Mouse (Mus musculus): ENCODE measurements around the gene Hmcn2. TPM values are rescaled to one million over a fixed set of nuclear protein-coding genes. Genes with fewer than 3 reads are reported as not detected.

The Hmcn2 gene
- polyA plus RNA-seq, 2 experiments, result 0.23 to 0.70 TPM

GRCm38 (mm10) chr2:31282266-31282665, 31.9 kb upstream of the Hmcn2 start:
- no peak overlapping the region for H3K27ac ChIP-seq (replicated peaks; ENCODE audit: low read depth, low read length)
- WGBS, result 59% methylated on average over 7 of the region's 7 CpGs
- no peak for TF ChIP-seq POLR2A (IDR thresholded peaks at IDR 0.05; ENCODE audit: borderline replicate concordance, extremely low read depth, insufficient read depth, insufficient read length)
- H3K4me3 ChIP-seq (replicated peaks; ENCODE audit: low read length), result no peak overlapping the region
- peaks cover 57% of the 10 kb centered on the region for H3K36me3 ChIP-seq (ENCODE audit: control insufficient read depth, insufficient read depth, low read length)
- ATAC-seq (ENCODE audit: low FRiP score, low read depth) (no peak), DNase-seq (ENCODE audit: low spot score) (no peak)
- H3K4me2 ChIP-seq (replicated peaks; ENCODE audit: low read depth, low read length, severe bottlenecking), result no peak overlapping the region
- no peaks in the 10 kb centered on the region for H3K27me3 ChIP-seq (ENCODE audit: control insufficient read depth, insufficient read depth, low read length)
- H3K4me1 ChIP-seq (ENCODE audit: control insufficient read depth, insufficient read depth, low read length), result no peaks in the 10 kb centered on the region
- no peaks in the 10 kb centered on the region for H3K9me3 ChIP-seq (ENCODE audit: control insufficient read depth, low read length)
- H3K9ac ChIP-seq (ENCODE audit: low read depth, low read length, severe bottlenecking), result no peak overlapping the region

- Histone ChIP-seq H3K27me3 (ENCODE audit: control insufficient read depth, insufficient read depth, low read length) (no peaks in the 10 kb centered on the region), H3K4me3 (replicated peaks; ENCODE audit: low read length) (no peak overlapping the region), H3K9ac (ENCODE audit: low read depth, low read length, severe bottlenecking) (no peak overlapping the region), H3K4me2 (replicated peaks; ENCODE audit: low read depth, low read length, severe bottlenecking) (no peak overlapping the region), H3K27ac (replicated peaks; ENCODE audit: low read depth, low read length) (no peak overlapping the region), H3K36me3 (ENCODE audit: control insufficient read depth, insufficient read depth, low read length) (peaks cover 59% of the 10 kb centered on the region), H3K9me3 (ENCODE audit: control insufficient read depth, low read length) (no peaks in the 10 kb centered on the region), H3K4me1 (ENCODE audit: control insufficient read depth, insufficient read depth, low read length) (no peaks in the 10 kb centered on the region)
- WGBS, result 92% methylated on average over 12 of the region's 12 CpGs
- ATAC-seq (ENCODE audit: low FRiP score, low read depth) (no peak), DNase-seq (ENCODE audit: low spot score) (no peak)
- TF ChIP-seq POLR2A (IDR thresholded peaks at IDR 0.05; ENCODE audit: borderline replicate concordance, extremely low read depth, insufficient read depth, insufficient read length), result no peak
Observed at GRCm38 (mm10) chr2:31282880-31283279, 31.3 kb upstream of the Hmcn2 start.

- Histone ChIP-seq H3K27me3 (ENCODE audit: control insufficient read depth, insufficient read depth, low read length) (no peaks in the 10 kb centered on the region), H3K4me1 (ENCODE audit: control insufficient read depth, insufficient read depth, low read length) (no peaks in the 10 kb centered on the region), H3K9ac (ENCODE audit: low read depth, low read length, severe bottlenecking) (no peak overlapping the region), H3K4me3 (replicated peaks; ENCODE audit: low read length) (no peak overlapping the region), H3K9me3 (ENCODE audit: control insufficient read depth, low read length) (no peaks in the 10 kb centered on the region), H3K27ac (replicated peaks; ENCODE audit: low read depth, low read length) (no peak overlapping the region), H3K4me2 (replicated peaks; ENCODE audit: low read depth, low read length, severe bottlenecking) (no peak overlapping the region), H3K36me3 (ENCODE audit: control insufficient read depth, insufficient read depth, low read length) (peaks cover 69% of the 10 kb centered on the region)
- 90% methylated on average over 5 of the region's 5 CpGs for WGBS
- no peak for TF ChIP-seq POLR2A (IDR thresholded peaks at IDR 0.05; ENCODE audit: borderline replicate concordance, extremely low read depth, insufficient read depth, insufficient read length)
- ATAC-seq (ENCODE audit: low FRiP score, low read depth) (no peak), DNase-seq (ENCODE audit: low spot score) (no peak)
Observed at GRCm38 (mm10) chr2:31284531-31284930, 29.7 kb upstream of the Hmcn2 start.

GRCm38 (mm10) chr2:31291421-31291820, 22.8 kb upstream of the Hmcn2 start:
- Histone ChIP-seq H3K27ac (replicated peaks; ENCODE audit: low read depth, low read length) (no peak overlapping the region), H3K9me3 (ENCODE audit: control insufficient read depth, low read length) (no peaks in the 10 kb centered on the region), H3K4me1 (ENCODE audit: control insufficient read depth, insufficient read depth, low read length) (no peaks in the 10 kb centered on the region), H3K4me3 (replicated peaks; ENCODE audit: low read length) (no peak overlapping the region), H3K9ac (ENCODE audit: low read depth, low read length, severe bottlenecking) (no peak overlapping the region), H3K36me3 (ENCODE audit: control insufficient read depth, insufficient read depth, low read length) (peaks cover 52% of the 10 kb centered on the region), H3K27me3 (ENCODE audit: control insufficient read depth, insufficient read depth, low read length) (no peaks in the 10 kb centered on the region), H3K4me2 (replicated peaks; ENCODE audit: low read depth, low read length, severe bottlenecking) (no peak overlapping the region)
- WGBS, result 12% methylated on average over 6 of the region's 6 CpGs
- no peak for ATAC-seq (ENCODE audit: low FRiP score, low read depth)
- no peak for TF ChIP-seq POLR2A (IDR thresholded peaks at IDR 0.05; ENCODE audit: borderline replicate concordance, extremely low read depth, insufficient read depth, insufficient read length)
- DNase-seq (ENCODE audit: low spot score), result peak; percentile 37

GRCm38 (mm10) chr2:31294985-31295384, 19.2 kb upstream of the Hmcn2 start:
- H3K27ac ChIP-seq (replicated peaks; ENCODE audit: low read depth, low read length), result no peak overlapping the region
- H3K4me1 ChIP-seq (ENCODE audit: control insufficient read depth, insufficient read depth, low read length), result 0 out of 2 replicates have a peak, but pooled peaks cover 2% of the 10 kb centered on the region
- no peak overlapping the region for H3K4me3 ChIP-seq (replicated peaks; ENCODE audit: low read length)
- peak; percentile 29 for DNase-seq (ENCODE audit: low spot score)
- no peaks in the 10 kb centered on the region for H3K9me3 ChIP-seq (ENCODE audit: control insufficient read depth, low read length)
- peaks cover 25% of the 10 kb centered on the region for H3K36me3 ChIP-seq (ENCODE audit: control insufficient read depth, insufficient read depth, low read length)
- no peaks in the 10 kb centered on the region for H3K27me3 ChIP-seq (ENCODE audit: control insufficient read depth, insufficient read depth, low read length)
- no peak overlapping the region for H3K9ac ChIP-seq (ENCODE audit: low read depth, low read length, severe bottlenecking)
- no peak for TF ChIP-seq POLR2A (IDR thresholded peaks at IDR 0.05; ENCODE audit: borderline replicate concordance, extremely low read depth, insufficient read depth, insufficient read length)
- no peak for ATAC-seq (ENCODE audit: low FRiP score, low read depth)
- 1% methylated on average over 4 of the region's 4 CpGs for WGBS
- H3K4me2 ChIP-seq (replicated peaks; ENCODE audit: low read depth, low read length, severe bottlenecking), result no peak overlapping the region

GRCm38 (mm10) chr2:31296395-31296794, 17.8 kb upstream of the Hmcn2 start:
- ATAC-seq (ENCODE audit: low FRiP score, low read depth), result no peak
- DNase-seq (ENCODE audit: low spot score), result no peak
- no peak for TF ChIP-seq POLR2A (IDR thresholded peaks at IDR 0.05; ENCODE audit: borderline replicate concordance, extremely low read depth, insufficient read depth, insufficient read length)
- no peaks in the 10 kb centered on the region for H3K27me3 ChIP-seq (ENCODE audit: control insufficient read depth, insufficient read depth, low read length)
- no peak overlapping the region for H3K27ac ChIP-seq (replicated peaks; ENCODE audit: low read depth, low read length)
- H3K4me3 ChIP-seq (replicated peaks; ENCODE audit: low read length), result no peak overlapping the region
- 0 out of 2 replicates have a peak, but pooled peaks cover 2% of the 10 kb centered on the region for H3K4me1 ChIP-seq (ENCODE audit: control insufficient read depth, insufficient read depth, low read length)
- H3K4me2 ChIP-seq (replicated peaks; ENCODE audit: low read depth, low read length, severe bottlenecking), result no peak overlapping the region
- peaks cover 19% of the 10 kb centered on the region for H3K36me3 ChIP-seq (ENCODE audit: control insufficient read depth, insufficient read depth, low read length)
- H3K9ac ChIP-seq (ENCODE audit: low read depth, low read length, severe bottlenecking), result no peak overlapping the region
- 85% methylated on average over 6 of the region's 6 CpGs for WGBS
- H3K9me3 ChIP-seq (ENCODE audit: control insufficient read depth, low read length), result no peaks in the 10 kb centered on the region

All from limb, embryonic 14.5 days (tissue).